Mouse (Mus musculus) left cerebral cortex, adult 8-10 months (tissue): ENCODE data around the gene Trmt10a. TPM values are rescaled to one million over a fixed set of nuclear protein-coding genes. Genes with fewer than 3 reads are reported as not detected.

ENCODE experiments used
- DNase-seq, 2 experiments: peaks; one replicate each; pipeline ENCODE4 v3.0.0; 2022; ENCODE audit warnings: low spot score in 2 of 2
- total RNA-seq, 4 experiments: library from RNA; stranded (reverse); gene quantifications; 2 replicates each; pipeline ENCODE4 v1.2.4; 2022

The Trmt10a gene
- total RNA-seq, 4 experiments from 2014 or later, result 3.7 to 6.4 (median 4.7) TPM

GRCm38 (mm10) chr3:138197556-138197955, 54.3 kb downstream of the Trmt10a start:
- no peak for DNase-seq

- DNase-seq, result peak; percentile 69 to 79
Measured at GRCm38 (mm10) chr3:138197973-138198721, 54.9 kb downstream of the Trmt10a start.

GRCm38 (mm10) chr3:138198722-138199068, 55.4 kb downstream of the Trmt10a start:
- no peak for DNase-seq

DNA sequence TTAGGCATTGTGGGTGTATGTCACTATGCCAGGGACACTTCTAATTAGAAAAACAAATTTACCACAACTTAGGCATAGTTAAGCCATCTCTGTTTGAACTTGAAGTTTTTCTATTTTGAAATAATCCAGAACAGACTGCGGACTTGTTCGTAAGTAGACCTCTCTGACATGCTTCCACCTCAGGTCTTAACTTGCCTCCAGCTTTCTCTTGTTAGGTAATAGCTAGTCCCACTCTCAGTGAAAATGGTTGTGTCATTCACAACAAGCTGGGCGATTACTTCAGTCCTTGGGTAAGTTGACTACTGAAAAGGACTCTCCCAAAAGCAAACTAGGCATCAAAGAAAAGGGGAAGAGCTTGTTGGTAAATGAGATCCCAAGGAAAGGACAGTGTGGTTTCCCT, 65.6 kb downstream of the Trmt10a start:
- DNase-seq, result no peak

Other genes with a start within 250 kb of the Trmt10a start
- gene Lamtor3, start 224.9 kb upstream of the Trmt10a start, total RNA-seq, result 10 to 100 TPM; 62.0 to 71.8 (median 65.0) TPM
- 1 to 10 TPM; 3.4 to 5.9 (median 4.7) TPM for gene Dapp1, start 161.9 kb upstream of the Trmt10a start, total RNA-seq
- gene 1110002E22Rik, start 78.4 kb upstream of the Trmt10a start, total RNA-seq, result 1 to 10 TPM; 1.3 to 2.2 (median 1.6) TPM
- under 1 TPM in 1 of 4 experiments, not detected in 3; 0.21 TPM for gene Gm5105, start 76.1 kb upstream of the Trmt10a start, total RNA-seq
- 1 to 10 TPM; 7.3 to 7.8 (median 7.8) TPM for gene Mttp, start 1.5 kb downstream of the Trmt10a start, total RNA-seq
- not detected for gene 4930579F01Rik, start 50.4 kb downstream of the Trmt10a start, total RNA-seq
- under 1 TPM in 3 of 4 experiments, not detected in 1; 0.18 to 0.33 (median 0.20) TPM for gene Adh7, start 74.3 kb downstream of the Trmt10a start, total RNA-seq
- 1 to 10 TPM in 3 of 4 experiments, under 1 TPM in 1; 0.84 to 1.8 (median 1.6) TPM for gene Adh1, start 117.5 kb downstream of the Trmt10a start, total RNA-seq
- gene Adh6a, start 169.8 kb downstream of the Trmt10a start, total RNA-seq, result not detected
- not detected for gene Adh6b, start 198.3 kb downstream of the Trmt10a start, total RNA-seq